Mouse (Mus musculus): ENCODE results near the gene Cbfb.

DNA sequence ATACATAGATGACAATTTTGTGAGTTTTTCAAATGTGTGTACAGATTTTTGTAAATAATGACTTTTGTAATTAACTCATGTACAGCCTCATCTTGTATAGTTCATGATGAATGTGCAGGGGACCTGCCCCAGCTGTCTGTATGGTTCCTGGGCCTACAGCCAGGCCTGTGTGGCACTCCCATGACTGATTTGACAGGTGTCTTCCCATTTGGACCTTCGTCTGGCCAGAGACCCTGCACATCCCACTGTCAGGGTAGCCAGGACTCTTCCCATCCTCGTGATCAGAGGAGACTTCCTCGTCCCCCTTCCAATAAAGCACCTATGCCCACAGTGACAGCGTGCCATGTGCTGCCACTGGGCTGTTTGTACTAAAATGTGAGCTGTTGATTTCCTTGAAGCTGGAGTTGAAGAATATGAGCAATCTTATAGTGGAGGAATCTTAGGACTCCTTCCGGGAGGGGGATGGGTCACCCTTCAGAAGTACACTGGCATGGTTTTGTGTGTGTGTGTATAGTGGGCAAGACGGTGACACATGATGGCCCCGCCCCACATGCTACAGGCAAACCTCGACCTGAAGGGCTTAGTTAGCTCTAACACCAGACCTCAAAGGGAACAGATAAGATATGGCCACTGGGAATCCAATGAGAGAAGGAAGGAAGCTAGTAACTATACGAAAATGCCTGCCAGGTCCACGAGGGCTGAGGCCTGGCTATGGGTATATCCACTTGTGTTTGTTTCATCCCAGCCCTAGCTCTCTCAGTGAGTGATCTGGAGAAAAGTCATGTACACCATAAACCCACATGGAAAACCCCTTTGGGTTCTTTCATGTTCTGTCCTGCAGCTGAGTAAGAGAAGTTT, 82.4 kb downstream of the Cbfb start:
- TF ChIP-seq GATA1 (IDR thresholded peaks at IDR 0.05; ENCODE audit: borderline replicate concordance, low read length) (no peak), CTCF (IDR thresholded peaks at IDR 0.05; ENCODE audit: low read depth, low read length) (no peak), TAL1 (conservative IDR thresholded peaks at IDR 0.05; ENCODE audit: low read depth, low read length) (no peak)
